ENCODE assay signal across 17 mouse cellular contexts in genomic region chr9:62018229-62019093, GRCm38 (mm10). TPM values are rescaled to one million over a fixed set of nuclear protein-coding genes. Genes with fewer than 3 reads are reported as not detected.
A peak's percentile ranks its signal among the peaks of the same experiment; 100 is the strongest.
DNase-seq lines count a peak whose midpoint lies in the region; ATAC-seq and TF ChIP-seq lines count a peak whose summit lies in the region.
"Had no signal": no experiment of that assay in that cellular context is flagged by ENCODE, and none has a peak within 500 bp of the region (broad histone marks: within the 10 kb centered on the region; RNA-seq: fewer than 3 reads in every experiment).

No protein-coding gene starts in this region.

- no peak overlapping the region for H3K4me2 ChIP-seq in kidney, postnatal 0 days (ENCODE audit: low read length)
- H3K4me2 ChIP-seq in stomach, embryonic 15.5 days = no peak overlapping the region
- H3K4me2 ChIP-seq: hindbrain, embryonic 12.5 days had no signal

- TF ChIP-seq CTCF in MEL (IDR thresholded peaks at IDR 0.05 in 2 of 3, conservative IDR thresholded peaks at IDR 0.05 in 1 of 3; ENCODE audit: control insufficient read depth in 1 of 3, insufficient read depth in 1 of 3, low read depth in 2 of 3, low read length in 3 of 3, poor library complexity in 1 of 3, severe bottlenecking in 1 of 3) = no peak
- TF ChIP-seq CTCF in kidney, postnatal 0 days (IDR thresholded peaks at IDR 0.05; ENCODE audit: low read depth) = no peak

- ATAC-seq in kidney, postnatal 0 days (replicated peaks; ENCODE audit: low FRiP score, low read depth) = no peak; the same call in 1 of the 2 replicates
- ATAC-seq in stomach, embryonic 15.5 days (ENCODE audit: insufficient read depth, low FRiP score, low read depth) = peak; percentile 54; the same call in 1 of the 2 replicates
- ATAC-seq: forebrain, postnatal 0 days; intestine, postnatal 0 days; midbrain, embryonic 16.5 days had no signal

- intact Hi-C loops in left cerebral cortex, postnatal 4 days (cut with DNase I) = no loop called here
- intact Hi-C loops in left cerebral cortex, postnatal 25 days (cut with DNase I) = no loop called here

- 68% methylated on average over 14 of the region's 14 CpGs for WGBS in kidney, postnatal 0 days
- WGBS in stomach, embryonic 15.5 days = 50% methylated on average over 14 of the region's 14 CpGs

- no peak for TF ChIP-seq EP300 in MEL (IDR thresholded peaks at IDR 0.05; ENCODE audit: low read depth in 1 of 2, low read length in 2 of 2)

- no peaks in the 10 kb centered on the region for H3K36me3 ChIP-seq in MEL (ENCODE audit: control insufficient read depth in 1 of 2, insufficient read depth in 2 of 2, low read length in 2 of 2)
- H3K36me3 ChIP-seq in kidney, postnatal 0 days (ENCODE audit: insufficient read depth, low read length) = no peaks in the 10 kb centered on the region
- H3K36me3 ChIP-seq in stomach, embryonic 15.5 days = no peaks in the 10 kb centered on the region
- H3K36me3 ChIP-seq: hindbrain, embryonic 12.5 days had no signal

- H3K79me2 ChIP-seq in MEL (ENCODE audit: control insufficient read depth, insufficient read depth, low read length, poor library complexity) = no peaks in the 10 kb centered on the region

- peak; percentile 24 for DNase-seq in adrenal gland, postnatal 14 days
- DNase-seq in adrenal gland, adult (ENCODE audit: inconsistent age in 2 of 2, low spot score in 1 of 2) = no peak
- DNase-seq in MEL (ENCODE audit: low read depth, low spot score) = peak; percentile 15
- no peak for DNase-seq in kidney, postnatal 0 days (ENCODE audit: low spot score)
- no peak for DNase-seq in left cerebral cortex, postnatal 4 days
- no peak for DNase-seq in T-cell, adult 2 months (ENCODE audit: low spot score)
- no peak for DNase-seq in left cerebral cortex, postnatal 25 days (ENCODE audit: low spot score in 2 of 2)
- DNase-seq: cerebellum, adult 2 months; forebrain, postnatal 0 days; right cerebral cortex, postnatal 25 days had no signal

- no peak for TF ChIP-seq POLR2A in MEL (IDR thresholded peaks at IDR 0.05; ENCODE audit: control insufficient read depth in 1 of 2, insufficient read depth in 1 of 2, low read depth in 1 of 2, low read length in 2 of 2, poor library complexity in 1 of 2)

- TF ChIP-seq RAD21 in MEL (IDR thresholded peaks at IDR 0.05; ENCODE audit: low read depth, low read length) = no peak

- 0 out of 4 replicates have a peak, but pooled peaks cover 0 to 6% of the 10 kb centered on the region in 2 experiments for H3K4me1 ChIP-seq in MEL (ENCODE audit: control insufficient read depth in 1 of 2, insufficient read depth in 2 of 2, low read length in 2 of 2)
- H3K4me1 ChIP-seq in kidney, postnatal 0 days (replicated peaks; ENCODE audit: insufficient read depth, low read length) = peaks cover 15% of the 10 kb centered on the region
- peaks cover 16% of the 10 kb centered on the region for H3K4me1 ChIP-seq in stomach, embryonic 15.5 days
- H3K4me1 ChIP-seq: hindbrain, embryonic 12.5 days had no signal

- H3K9ac ChIP-seq in MEL (ENCODE audit: control insufficient read depth, low read depth, low read length, poor library complexity, severe bottlenecking) = no peak overlapping the region
- no peak overlapping the region for H3K9ac ChIP-seq in kidney, postnatal 0 days (ENCODE audit: low read depth, low read length)
- no peak overlapping the region for H3K9ac ChIP-seq in stomach, embryonic 15.5 days
- H3K9ac ChIP-seq: forebrain, postnatal 0 days; hindbrain, embryonic 12.5 days; liver, embryonic 14.5 days had no signal

- no peak overlapping the region for H3K4me3 ChIP-seq in MEL (ENCODE audit: control insufficient read depth in 1 of 2, insufficient read depth in 1 of 2, low read depth in 2 of 2, low read length in 2 of 2)
- no peak overlapping the region for H3K4me3 ChIP-seq in kidney, postnatal 0 days (replicated peaks; ENCODE audit: low read depth, low read length)
- H3K4me3 ChIP-seq in stomach, embryonic 15.5 days (replicated peaks) = no peak overlapping the region
- H3K4me3 ChIP-seq: hindbrain, embryonic 12.5 days had no signal

- peaks cover 0 to 6% of the 10 kb centered on the region in 2 experiments; a peak in 3 of 4 replicates for H3K27me3 ChIP-seq in MEL (ENCODE audit: control insufficient read depth in 1 of 2, insufficient read depth in 2 of 2, low read length in 2 of 2)
- no peaks in the 10 kb centered on the region for H3K27me3 ChIP-seq in kidney, postnatal 0 days (ENCODE audit: insufficient read depth, low read length)
- no peaks in the 10 kb centered on the region for H3K27me3 ChIP-seq in stomach, embryonic 15.5 days (replicated peaks)

- no peak overlapping the region for H3K27ac ChIP-seq in MEL (ENCODE audit: control insufficient read depth, low read depth, low read length)
- peak overlapping the region; percentile 62 for H3K27ac ChIP-seq in kidney, postnatal 0 days
- peak overlapping the region; percentile 71 for H3K27ac ChIP-seq in stomach, embryonic 15.5 days
- H3K27ac ChIP-seq: hindbrain, embryonic 12.5 days; liver, embryonic 14.5 days had no signal

- H3K9me3 ChIP-seq in MEL (replicated peaks; ENCODE audit: insufficient read depth, low read length) = no peaks in the 10 kb centered on the region
- no peaks in the 10 kb centered on the region for H3K9me3 ChIP-seq in kidney, postnatal 0 days (replicated peaks; ENCODE audit: low read length)
- no peaks in the 10 kb centered on the region for H3K9me3 ChIP-seq in stomach, embryonic 15.5 days
- H3K9me3 ChIP-seq: hindbrain, embryonic 12.5 days had no signal

TF ChIP-seq in MEL, 35 proteins besides CTCF, POLR2A, EP300 and RAD21:
- no peak for TF ChIP-seq MYB (IDR thresholded peaks at IDR 0.05; ENCODE audit: low read depth, low read length)
- no peak for TF ChIP-seq ZKSCAN1 (IDR thresholded peaks at IDR 0.05; ENCODE audit: low read depth, low read length)
- TF ChIP-seq ELF1 (IDR thresholded peaks at IDR 0.05; ENCODE audit: low read depth, low read length) = no peak
- no peak for TF ChIP-seq MAFK (IDR thresholded peaks at IDR 0.05; ENCODE audit: borderline replicate concordance, low read depth, low read length)
- no peak for TF ChIP-seq ZNF384 (IDR thresholded peaks at IDR 0.05; ENCODE audit: low read depth, low read length)
- no peak for TF ChIP-seq CHD2 (IDR thresholded peaks at IDR 0.05; ENCODE audit: low read length)
- no peak for TF ChIP-seq USF2 (IDR thresholded peaks at IDR 0.05; ENCODE audit: borderline replicate concordance in 1 of 2, insufficient read depth in 1 of 2, low read depth in 1 of 2, low read length in 2 of 2)
- no peak for TF ChIP-seq TAL1 (IDR thresholded peaks at IDR 0.05; ENCODE audit: low read length)
- TF ChIP-seq POLR2AphosphoS5 (IDR thresholded peaks at IDR 0.05; ENCODE audit: borderline replicate concordance, low read depth, low read length) = no peak
- TF ChIP-seq POLR2AphosphoS2 (IDR thresholded peaks at IDR 0.05; ENCODE audit: low read length) = no peak
- no peak for TF ChIP-seq UBTF (IDR thresholded peaks at IDR 0.05; ENCODE audit: borderline replicate concordance, insufficient read depth, low read depth, low read length)
- no peak for TF ChIP-seq ZMIZ1 (IDR thresholded peaks at IDR 0.05; ENCODE audit: low read depth, low read length)
- TF ChIP-seq KAT2A (conservative IDR thresholded peaks at IDR 0.05; ENCODE audit: low read depth, low read length) = no peak
- no peak for TF ChIP-seq NELFE (IDR thresholded peaks at IDR 0.05; ENCODE audit: low read depth, low read length)
- no peak for TF ChIP-seq MYC (IDR thresholded peaks at IDR 0.05; ENCODE audit: low read depth, low read length)

RNA-seq across cellular contexts. Expression of gene Paqr5, which starts 8.2 kb away (rescaled TPM):
- total RNA-seq in adrenal gland, postnatal 14 days (2021) = 1.5 and 2.6 TPM in 2 replicates
- not detected in 2 replicates for total RNA-seq in MEL (2012; rRNA removed)
- polyA plus RNA-seq in MEL (2012; ENCODE audit: insufficient read depth in 1 of 2, insufficient read length in 2 of 2, low read depth in 1 of 2, low replicate concordance in 2 of 2, missing spikeins in 1 of 2) = under 1 TPM in 1 of 2 experiments, not detected in 1; 0.04 TPM
- polyA plus RNA-seq in kidney, postnatal 0 days (2015; fragmentation: Nextera tagmentation; extraction: Ambion mirVana) = 107 and 109 TPM in 2 replicates
- 20.5 and 30.6 TPM in 2 replicates for polyA plus RNA-seq in stomach, embryonic 15.5 days (2015; fragmentation: Nextera tagmentation; extraction: Ambion mirVana)
- under 1 TPM; 0.22 to 0.32 TPM for total RNA-seq in left cerebral cortex, postnatal 4 days (2021)
- 1 to 10 TPM; 3.9 to 5.0 TPM for total RNA-seq in left cerebral cortex, postnatal 25 days (2021)
- total RNA-seq: gastrocnemius, adult 8-10 months; heart, adult 8-10 months had no signal

Comparison
In these comparisons a context has a peak if more than half of its experiments do, and no peak if none do; other contexts are left out.
1. DNase-seq: peak in adrenal gland, postnatal 14 days (single experiment) and MEL (single experiment); none in adrenal gland, adult (0 of 2), kidney, postnatal 0 days (single experiment), left cerebral cortex, postnatal 4 days (single experiment), T-cell, adult 2 months (single experiment) and left cerebral cortex, postnatal 25 days (0 of 2).